Mouse (Mus musculus) frontal cortex, postnatal 10 days (tissue): ENCODE measurements around the gene C1ql4.

Experiments
- DNase-seq, 2 experiments: peaks; one replicate each; pipeline ENCODE4 v3.0.0; 2022; ENCODE audit warnings: low spot score in 2 of 2, mixed read lengths in 1 of 2

C1ql4 gene

DNA sequence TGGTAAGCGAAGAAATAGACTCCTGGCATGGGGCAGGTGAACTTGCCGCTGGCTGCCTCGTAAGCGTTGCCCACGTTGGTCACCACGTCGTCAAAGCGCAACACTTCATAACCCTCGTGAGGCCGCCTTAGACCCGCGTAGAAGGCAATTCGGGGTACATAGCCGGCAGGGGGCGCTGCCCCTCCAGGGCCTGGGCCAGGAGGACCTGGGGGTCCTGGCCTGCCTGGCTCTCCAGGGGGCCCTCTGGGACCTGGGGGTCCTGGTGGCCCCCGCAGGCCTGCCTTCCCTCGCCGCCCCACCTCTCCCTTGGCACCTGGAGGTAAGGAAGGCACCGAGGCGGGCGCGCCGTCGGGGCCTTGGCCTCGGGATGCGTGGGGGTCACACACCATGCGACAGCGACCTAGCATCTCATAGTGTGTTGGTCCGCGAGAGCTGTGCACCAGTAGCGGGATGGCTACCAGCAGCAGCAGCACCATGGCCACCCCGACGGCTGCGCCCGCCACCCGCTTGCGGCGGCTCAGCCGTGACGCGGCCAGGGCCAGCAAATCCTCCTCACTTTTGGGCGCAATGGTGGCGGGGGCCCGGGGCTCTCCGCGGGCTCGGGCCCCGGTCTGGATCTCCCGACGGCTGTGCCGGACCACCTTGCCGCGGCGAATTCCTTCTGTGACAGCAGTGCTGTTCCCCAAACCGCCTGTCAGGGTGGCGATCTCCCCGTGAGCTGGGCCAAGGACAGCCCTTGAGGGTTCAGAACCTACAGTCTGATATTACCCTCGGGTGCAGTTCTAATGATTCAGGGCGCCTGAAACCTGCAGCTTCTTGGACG is at the start of gene C1ql4:
C1ql4 (minus strand) TSS at position 565 of the 823 bp plus-strand sequence.
- DNase-seq: no peak

DNA sequence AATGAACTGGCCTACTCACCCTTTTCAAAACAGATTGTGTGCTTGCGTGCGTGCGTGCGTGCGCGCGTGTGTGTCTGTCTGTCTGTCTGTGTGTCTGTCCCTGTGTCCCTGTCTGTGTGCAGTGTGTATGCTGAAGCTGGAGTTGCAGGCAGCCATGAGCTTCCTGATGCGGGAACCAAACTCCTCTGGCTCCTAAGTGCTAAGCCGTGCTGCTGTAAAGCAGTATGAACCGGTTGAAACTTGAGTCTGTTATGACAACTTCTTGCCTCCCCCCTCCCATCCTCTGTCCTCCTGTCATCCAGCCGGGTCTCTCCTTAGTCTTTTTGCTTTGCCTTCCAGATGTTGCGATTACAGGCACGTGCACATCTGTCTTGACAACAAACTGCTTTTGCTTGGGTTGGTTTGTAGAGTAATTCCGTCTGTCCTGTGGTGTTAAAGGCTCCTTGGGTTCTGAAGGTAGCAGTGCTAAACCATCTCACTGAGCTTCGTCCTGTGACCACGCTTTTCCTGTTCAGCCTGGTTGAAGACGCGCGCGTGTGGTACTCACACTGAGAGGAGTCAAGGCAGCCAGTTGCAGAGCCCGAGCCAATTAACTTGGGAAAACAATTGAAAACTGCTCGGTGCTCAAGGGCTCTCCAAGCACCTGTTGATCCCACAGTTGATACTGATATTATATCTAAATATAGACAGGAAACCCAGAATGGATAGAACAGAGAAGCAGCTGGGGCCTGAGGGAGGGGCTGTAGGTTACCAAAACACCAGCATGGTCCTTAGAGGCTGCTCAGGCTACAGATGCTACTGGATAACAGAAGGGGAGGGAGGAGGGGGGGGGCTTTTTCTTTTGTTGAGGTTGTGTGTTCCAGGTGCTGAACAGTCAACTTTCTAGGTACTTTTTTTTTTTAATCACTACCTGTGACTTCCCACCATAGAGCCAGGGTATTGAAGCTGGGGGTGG is 42.6 kb upstream of the C1ql4 start:
- no peak for DNase-seq

DNA sequence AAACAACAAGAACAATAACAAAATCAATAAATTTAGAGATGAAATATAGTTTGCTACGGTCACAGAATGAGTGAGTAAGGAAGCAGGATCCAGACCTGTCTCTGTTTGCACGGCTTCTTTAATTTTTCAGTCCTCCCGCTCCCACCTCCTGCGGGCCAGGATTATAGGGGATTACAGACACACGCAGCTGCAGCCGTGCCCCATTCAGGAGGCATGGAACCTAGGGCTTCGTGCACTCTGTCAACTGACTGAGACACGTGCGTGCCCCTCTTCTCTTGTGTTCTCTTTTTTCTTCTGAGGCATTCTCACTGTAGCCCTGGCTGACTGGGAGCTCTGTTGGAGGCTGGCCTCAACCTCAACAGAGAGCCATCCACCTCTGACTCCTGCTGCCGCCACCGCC is 41.8 kb upstream of the C1ql4 start:
- DNase-seq: no peak

DNA sequence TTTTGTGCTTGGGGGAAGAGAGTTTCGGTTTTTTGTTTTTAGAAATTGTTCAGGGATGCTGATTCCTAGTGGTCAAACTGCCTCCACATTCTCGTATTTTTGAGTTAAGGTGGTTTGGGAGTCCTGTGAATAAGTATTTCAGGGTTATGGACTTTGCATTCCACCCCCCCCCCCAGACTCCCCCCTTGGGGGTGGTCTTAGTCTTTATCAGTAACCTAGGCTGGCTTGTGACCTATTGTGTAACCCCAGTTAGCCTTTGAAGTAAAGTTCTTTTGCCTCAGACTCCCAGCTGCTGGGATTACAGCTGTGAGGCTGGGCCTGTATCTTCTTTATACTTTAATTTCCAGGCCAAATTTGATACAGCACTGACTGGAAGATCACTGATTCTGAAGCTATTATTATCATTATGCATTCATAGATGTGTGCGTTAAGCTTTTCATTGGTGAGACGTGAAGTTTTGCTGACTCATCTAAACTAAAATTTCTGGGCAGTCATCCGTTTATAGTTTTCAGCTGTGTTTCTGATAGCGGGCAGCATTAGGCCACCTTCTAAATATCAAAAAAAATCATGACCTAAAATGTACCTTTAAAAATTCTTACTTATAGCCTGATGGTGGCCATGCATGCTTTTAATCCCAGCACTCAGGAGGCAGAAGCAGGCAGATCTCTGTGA is 40.4 kb upstream of the C1ql4 start:
- no peak for DNase-seq

DNA sequence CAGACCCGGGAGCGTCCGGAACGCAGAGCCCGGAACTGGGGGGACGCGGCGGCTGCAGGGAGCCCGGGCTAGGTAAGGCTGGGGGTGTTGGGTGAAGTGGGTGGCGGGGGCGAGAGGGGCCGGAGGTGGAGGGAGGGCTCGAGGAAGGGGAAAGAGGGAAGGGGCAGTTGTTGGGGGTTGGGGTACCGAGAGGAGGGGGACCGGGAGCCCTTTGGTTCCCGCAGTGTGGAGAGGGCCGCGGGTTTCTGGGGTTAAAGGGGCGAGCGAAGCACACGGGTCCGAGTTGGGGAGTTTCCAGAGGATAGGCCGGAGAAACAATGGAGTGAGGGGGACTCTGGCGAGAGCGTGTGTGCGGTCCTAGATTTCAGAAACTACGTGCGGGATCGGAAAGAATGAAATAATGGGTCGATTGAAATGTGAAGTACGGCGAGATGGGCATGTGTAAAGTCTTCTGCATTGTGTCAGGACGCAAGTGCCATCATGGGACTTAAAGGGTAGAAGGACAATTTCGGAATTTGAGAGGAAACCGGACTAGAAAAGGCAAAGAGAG is 39.3 kb upstream of the C1ql4 start:
- DNase-seq: no peak

DNA sequence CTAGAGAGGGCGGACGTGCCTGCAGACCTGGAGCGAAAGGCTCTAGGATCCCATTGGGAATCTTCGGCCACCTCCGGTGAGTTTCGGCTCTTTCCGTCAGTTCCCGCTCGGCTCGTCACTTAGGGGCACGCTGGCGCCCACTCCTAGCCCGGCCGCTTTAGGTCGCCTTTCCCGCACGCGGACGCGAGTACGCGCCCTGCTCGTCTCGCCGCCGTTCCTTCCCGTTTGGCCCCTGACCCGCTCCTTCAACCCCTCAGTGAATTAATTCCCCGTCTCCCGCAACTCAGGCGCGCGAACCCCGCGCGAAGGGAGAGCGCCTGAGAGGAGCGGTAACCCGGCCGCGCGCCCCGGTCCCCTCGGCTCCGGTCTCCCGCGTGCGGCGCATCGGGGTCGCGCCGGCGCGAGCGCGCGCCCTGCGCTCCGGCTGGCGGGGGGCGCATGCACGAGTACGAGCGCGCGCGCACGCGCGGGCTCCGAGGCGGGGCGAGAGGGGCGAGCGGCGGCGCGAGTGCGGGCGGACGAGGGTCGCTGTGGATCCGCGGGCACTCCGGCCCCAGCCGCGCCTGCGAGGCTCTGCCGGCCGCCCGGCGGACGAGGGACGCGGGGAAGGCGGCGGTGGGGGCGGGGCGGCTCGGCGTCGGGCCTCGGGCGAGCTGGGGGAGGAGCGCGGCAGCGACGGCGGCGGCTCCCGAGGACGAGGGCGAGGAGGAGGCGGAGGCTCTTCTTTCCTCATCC is 38.6 kb upstream of the C1ql4 start:
- DNase-seq: peak; percentile 71 to 88

DNA sequence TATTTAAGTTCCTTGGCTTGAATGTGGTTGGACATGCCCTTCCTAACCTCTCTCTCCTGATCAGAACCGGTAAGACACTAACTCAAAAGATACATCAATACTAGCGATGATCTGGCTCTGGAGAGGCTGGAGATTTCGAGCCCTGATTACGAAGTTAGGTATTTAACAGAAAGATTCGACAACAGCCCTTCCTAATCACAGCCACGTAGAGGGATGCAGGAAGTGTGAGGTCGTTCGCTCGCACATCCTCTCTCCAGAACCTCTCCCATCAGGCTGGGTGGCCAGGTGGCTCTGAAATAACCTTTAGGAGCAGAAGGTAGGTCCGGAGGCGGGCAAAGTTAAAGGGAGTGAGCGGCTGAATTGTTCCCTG is 38.1 kb upstream of the C1ql4 start, which contains the start of gene Spats2:
Spats2 (plus strand) TSS at position 206 of the 370 bp plus-strand sequence.
- DNase-seq: no peak

DNA sequence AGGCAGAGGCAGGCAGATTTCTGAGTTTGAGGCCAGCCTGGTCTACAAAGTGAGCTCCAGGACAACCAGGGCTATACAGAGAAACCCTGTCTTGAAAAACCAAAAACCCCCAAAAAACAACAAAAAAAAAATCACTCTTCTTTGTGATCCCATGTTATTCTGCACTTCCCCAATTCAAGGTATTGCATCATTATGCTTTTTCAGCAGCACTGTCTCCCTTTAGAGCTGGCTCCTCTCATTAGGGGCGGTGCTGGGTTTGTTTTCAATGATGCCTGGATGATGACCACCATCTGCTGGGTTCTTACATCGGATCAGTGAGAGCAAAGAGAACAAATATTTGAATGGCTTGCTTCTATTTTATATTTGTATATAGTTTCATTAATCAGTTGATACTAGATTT is 35.0 kb upstream of the C1ql4 start:
- no peak for DNase-seq

DNA sequence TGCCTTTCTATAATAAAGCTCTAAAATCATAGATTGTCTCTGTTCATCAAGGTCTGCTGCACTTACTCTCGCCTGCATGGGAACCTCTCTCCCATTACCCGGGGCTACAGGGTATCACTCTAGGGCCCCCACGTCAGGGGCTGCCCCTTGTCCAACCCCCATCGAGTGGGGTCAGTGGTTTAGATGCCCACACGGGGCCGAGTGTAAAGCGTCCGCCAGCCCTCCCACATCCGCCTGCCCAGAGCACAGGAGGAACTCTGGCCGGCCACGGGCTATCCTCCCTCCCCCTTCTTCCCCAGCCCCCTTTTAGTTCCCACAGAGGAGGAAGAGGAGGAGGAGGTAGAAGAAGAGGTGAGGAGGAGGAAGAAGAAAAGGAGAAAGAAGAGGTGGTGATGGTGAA is 33.2 kb upstream of the C1ql4 start:
- DNase-seq: no peak

DNA sequence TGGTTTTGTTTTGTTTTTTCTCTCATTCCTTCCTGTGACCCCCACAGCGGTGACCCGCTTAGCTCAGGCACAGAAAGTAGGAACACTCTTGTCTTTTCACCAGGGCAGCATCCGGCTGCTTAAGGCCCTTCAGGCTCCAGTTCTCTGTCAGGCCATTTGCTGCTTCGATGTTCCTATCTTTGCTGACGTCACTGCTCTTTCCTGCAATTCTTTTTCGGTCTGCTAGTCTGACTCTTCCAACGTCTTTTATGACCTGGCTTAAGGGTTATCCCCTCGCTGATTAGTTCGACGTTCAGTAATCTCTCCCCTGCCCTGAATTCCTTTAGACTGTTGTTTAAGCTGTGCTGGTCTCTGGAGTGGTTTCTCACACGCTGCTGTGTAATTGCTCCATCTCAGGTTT is 28.9 kb upstream of the C1ql4 start:
- DNase-seq: no peak

DNA sequence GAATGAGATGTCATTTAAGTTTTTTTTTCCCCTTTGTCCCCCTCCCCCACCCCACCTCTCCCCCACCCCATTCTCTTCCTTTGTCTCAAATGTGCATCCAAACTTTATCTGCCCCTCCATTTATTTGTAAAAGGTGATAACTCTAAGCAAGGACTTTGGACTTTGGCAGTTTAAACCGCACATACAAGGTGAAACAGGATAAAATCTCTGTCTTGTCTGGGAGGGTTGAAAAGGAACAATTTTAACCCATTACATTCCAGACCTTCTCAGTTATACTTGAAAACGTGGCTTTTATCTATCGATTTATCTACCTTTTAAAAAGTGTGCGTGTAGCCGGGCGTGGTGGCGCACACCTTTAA is 27.4 kb upstream of the C1ql4 start:
- DNase-seq: no peak

DNA sequence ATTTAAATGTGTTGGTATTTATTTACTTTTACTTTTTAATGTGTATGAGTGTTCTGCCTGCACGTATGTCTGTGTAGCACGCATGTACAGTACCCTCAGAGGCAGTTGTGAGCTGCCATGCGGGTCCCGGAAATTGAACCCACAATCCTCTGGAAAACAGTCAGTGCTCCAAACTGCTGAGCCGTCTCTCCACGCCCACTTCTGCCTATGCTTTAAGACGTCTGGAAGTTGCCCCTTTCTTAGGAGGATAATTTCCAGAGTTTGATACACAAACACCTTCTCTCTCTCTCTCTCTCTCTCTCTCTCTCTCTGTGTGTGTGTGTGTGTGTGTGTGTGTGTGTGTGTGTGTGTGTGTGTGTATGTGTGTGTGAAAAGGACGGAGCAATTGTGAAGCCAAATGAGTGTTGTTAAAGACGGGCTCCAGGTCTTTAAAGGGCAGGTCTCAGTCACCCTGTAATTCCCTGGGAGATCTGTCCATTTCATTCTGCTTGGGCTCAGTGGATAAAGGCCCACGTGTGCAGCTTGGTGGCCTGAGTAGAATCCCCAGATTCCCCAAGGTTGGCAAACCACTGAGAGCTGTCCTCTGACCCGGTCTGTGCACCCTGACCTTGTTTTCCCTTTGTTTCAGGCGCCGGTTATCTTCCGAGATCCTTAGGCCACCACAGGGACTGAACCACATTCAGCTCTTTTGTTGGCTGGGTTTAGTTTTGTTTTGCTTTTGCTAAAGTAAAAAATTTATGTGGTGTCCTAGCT is 26.9 kb upstream of the C1ql4 start:
- DNase-seq: no peak

DNA sequence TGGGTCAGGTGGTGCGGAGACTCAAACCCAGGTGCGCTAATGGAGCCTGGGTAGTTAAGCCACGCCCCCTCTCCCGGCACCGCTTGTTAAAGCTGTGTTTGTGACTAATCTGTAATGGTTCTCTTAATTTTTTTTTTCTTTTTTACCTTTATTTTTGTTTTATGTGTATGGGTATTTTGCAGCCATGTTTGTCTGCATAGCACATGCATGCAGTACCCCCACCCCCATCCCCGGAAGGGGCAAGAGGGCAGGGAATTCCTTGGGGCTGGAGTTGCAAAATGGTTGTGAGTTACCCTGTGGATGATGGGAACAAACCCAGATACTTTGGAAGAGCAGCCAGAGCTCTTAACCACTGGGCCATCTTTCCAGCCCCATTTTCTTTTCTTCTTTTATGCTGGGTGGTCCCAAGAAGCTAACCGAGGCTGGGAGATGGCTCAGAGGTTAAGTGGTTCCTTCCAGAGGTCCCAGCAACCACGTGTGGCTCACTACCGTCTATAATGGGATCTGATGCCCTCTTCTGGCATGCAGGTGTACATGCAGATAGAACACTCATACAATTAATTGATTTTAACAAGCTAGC is 25.9 kb upstream of the C1ql4 start:
- DNase-seq: no peak

DNA sequence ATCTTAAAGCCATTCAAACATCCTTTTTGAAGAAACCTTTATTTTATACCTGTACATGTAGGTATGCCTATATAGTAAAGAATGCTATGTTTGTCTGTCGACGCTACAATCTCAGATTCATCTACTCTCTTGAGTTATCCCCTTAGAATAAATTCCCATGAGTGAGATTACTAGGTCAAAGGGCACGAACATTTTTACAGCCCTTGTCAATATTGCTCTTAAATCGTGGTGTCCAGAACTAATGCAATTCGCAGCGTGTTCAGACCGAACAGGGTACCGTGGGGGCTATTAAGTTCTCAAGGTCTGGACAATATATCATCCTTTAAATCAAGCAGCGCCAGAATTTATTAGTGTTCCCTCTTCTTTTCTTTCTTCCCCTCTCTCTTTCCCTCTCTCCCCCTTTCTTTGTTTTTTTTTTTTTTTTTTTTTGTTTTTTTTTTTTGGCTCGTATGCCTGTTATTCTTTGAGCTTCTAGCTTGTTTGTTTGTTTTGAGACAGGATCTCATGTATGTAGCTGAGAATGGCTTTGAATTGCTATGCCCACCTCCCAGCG is 25.3 kb upstream of the C1ql4 start:
- DNase-seq: no peak

DNA sequence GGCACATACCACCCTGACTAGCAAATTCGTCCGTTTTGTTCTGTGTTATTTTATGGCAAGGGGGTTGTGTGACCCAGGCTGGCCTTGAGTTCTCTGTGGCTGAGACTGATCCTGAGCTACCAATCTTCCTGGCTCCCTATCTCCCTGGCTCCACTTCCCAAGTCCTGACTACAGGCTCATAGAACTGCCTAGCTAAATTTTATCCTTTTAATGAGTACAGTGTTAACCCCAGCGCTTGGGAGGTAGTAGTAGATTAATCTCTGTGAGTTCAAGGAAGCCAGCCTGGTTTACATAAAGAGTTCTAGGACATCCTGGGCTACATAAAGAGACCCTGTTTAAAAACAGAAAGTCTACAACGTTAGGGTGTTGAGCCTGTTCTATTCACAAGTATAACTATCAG is 24.2 kb upstream of the C1ql4 start:
- no peak for DNase-seq

DNA sequence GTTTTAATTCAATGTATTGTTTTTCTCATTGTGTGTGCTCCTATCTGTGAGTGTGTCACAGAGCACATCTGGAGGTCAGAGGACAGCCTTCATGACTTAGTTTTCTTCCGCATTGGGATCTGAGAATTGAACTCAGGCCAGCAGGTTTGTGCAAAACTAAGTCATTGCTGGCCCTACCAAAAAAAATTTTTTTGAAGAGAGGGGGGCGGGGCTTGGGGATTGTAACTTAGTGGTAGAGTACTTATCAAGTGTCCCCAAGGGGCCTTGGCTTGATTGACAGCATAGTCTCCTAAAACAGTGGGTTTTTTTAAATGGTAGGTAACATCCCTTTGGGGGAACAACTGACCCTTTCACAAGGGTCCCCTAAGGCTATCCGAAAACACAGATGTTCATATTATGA is 23.5 kb upstream of the C1ql4 start:
- DNase-seq: no peak

DNA sequence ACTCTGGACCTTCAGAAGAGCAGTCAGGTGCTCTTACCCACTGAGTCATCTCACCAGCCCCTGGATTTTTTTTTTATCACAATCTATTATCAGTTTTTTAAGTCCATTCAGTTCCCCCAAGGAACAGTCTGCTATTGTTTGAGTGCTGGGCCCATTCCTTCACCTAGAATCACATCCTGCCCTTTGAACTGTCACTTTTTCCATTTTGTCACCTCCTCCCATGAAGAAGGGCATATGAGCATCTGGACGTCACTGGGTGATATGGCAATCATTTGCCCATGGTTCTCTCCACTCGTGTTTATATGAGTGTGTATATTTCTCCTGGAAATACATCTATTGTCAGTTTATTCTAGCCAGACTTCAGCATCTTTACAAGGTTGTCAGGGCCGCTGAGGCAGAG is 20.2 kb upstream of the C1ql4 start:
- no peak for DNase-seq

DNA sequence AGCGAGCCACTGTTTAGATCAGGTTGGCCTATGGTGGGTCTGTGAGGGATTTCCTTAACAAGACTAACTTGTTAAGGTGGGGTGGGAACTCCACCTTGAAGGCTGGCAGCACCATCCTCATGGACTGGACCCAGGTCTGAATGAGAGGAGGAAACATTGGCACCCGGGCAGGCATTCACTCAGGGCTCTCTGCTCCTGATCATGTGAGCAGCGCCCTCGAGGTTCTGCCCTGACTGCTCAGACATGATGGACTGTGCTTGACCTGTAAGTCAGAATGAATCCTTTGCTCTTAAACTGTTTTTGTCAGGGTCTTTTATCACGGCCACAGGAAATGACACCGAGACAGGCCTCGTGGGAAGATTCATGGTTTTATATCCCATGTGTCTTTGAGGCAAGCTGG is 17.6 kb upstream of the C1ql4 start:
- DNase-seq: no peak

DNA sequence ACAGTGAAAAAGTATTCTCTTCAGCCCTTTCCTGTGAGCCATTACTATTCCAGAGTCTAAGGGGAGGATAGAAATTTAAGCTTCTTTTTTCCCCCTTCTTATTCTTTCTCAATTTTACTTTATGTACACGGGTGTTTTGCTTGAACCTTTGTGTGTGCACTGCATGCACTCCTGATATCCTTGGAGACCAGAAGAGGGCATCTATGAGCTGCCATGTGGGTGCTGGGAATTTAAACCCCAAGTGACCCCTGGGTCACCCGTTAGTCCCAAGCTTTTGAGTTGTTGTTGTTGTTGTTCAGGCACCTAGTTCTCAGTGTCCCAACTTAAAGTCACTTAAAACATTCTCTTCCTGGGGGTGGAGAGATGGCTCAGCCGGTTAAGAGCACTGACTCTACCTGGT is 12.4 kb upstream of the C1ql4 start:
- DNase-seq: no peak

DNA sequence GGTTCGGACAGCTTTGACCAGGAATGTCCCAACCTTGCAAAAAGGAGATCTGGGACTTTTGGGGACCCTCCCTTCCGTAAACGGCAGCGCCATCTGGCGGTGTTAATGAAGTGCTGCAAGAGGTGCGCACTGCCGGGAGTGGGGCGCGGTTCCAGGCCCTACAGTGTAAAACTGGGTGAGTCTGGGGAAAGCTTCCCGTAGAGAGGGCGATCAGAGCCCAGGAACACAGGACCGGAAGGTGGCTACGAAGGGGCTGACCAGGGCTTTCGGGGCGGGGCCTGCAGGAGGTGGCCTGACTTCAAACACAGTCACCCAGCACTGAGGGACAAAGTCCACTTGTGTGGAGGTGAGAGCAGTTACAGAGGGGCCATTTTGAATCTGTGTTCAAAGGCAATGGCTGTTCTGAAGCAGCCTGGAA is 11.5 kb upstream of the C1ql4 start:
- peak in 1 of 2 experiments; percentile 34 for DNase-seq
